Mouse (Mus musculus) stomach, embryonic 16.5 days (tissue): ENCODE results near the gene Tbc1d19. TPM values are rescaled to one million over a fixed set of nuclear protein-coding genes. Genes with fewer than 3 reads are reported as not detected.

Experiments
- polyA plus RNA-seq: library from polyadenylated mRNA; unstranded; fragments of >200 nt; fragmentation: Nextera tagmentation; extraction: Ambion mirVana; gene quantifications from 2 replicates; pipeline ENCODE4 v1.2.1, GENCODE M21; 2015

The Tbc1d19 gene
- polyA plus RNA-seq, 1 experiment from 2014 or later: 40.9 TPM

Other genes with a start within 250 kb of the Tbc1d19 start
- gene Cckar, start 101.9 kb upstream of the Tbc1d19 start, polyA plus RNA-seq: 79.0 and 80.3 TPM in 2 replicates
- gene Stim2, start 188.9 kb downstream of the Tbc1d19 start, polyA plus RNA-seq: 13.1 and 15.9 TPM in 2 replicates